Comparison of ENCODE assay signal across 17 mouse cellular contexts in genomic region chr3:39898961-39899360, GRCm38 (mm10).
DNase-seq lines count a peak whose midpoint lies in the region; ATAC-seq and TF ChIP-seq lines count a peak whose summit lies in the region.
"Had no signal": no experiment of that assay in that cellular context is flagged by ENCODE, and none has a peak within 500 bp of the region (broad histone marks: within the 10 kb centered on the region; RNA-seq: fewer than 3 reads in every experiment).

No protein-coding gene starts in this region.

- H3K9me3 ChIP-seq in midbrain, embryonic 11.5 days (ENCODE audit: control insufficient read depth, low read length), result no peaks in the 10 kb centered on the region
- no peaks in the 10 kb centered on the region for H3K9me3 ChIP-seq in midbrain, embryonic 15.5 days
- H3K9me3 ChIP-seq: limb, embryonic 10.5 days; neural tube, embryonic 15.5 days; stomach, embryonic 15.5 days had no signal

- no peaks in the 10 kb centered on the region for H3K36me3 ChIP-seq in midbrain, embryonic 11.5 days (ENCODE audit: control insufficient read depth, insufficient read depth, low read length)
- no peaks in the 10 kb centered on the region for H3K36me3 ChIP-seq in midbrain, embryonic 15.5 days (replicated peaks)
- H3K36me3 ChIP-seq: limb, embryonic 10.5 days; neural tube, embryonic 15.5 days; stomach, embryonic 15.5 days had no signal

- 71% methylated on average over 5 of the region's 5 CpGs for WGBS in midbrain, embryonic 11.5 days
- WGBS in midbrain, embryonic 15.5 days, result 66% methylated on average over 5 of the region's 5 CpGs

- no peak overlapping the region for H3K27ac ChIP-seq in gastrocnemius, adult 2 months
- H3K27ac ChIP-seq in midbrain, embryonic 11.5 days (ENCODE audit: low read depth, low read length), result no peak overlapping the region
- no peak overlapping the region for H3K27ac ChIP-seq in midbrain, embryonic 15.5 days
- H3K27ac ChIP-seq: hindbrain, postnatal 0 days; limb, embryonic 10.5 days; neural tube, embryonic 15.5 days; stomach, embryonic 15.5 days had no signal

- no peak overlapping the region for H3K4me3 ChIP-seq in gastrocnemius, adult 2 months
- no peak overlapping the region for H3K4me3 ChIP-seq in midbrain, embryonic 11.5 days (ENCODE audit: low read depth, low read length)
- H3K4me3 ChIP-seq in midbrain, embryonic 15.5 days, result no peak overlapping the region
- H3K4me3 ChIP-seq: limb, embryonic 10.5 days; neural tube, embryonic 15.5 days; stomach, embryonic 15.5 days had no signal

- peak; percentile 23 for DNase-seq in gastrocnemius, adult 2 months
- no peak for DNase-seq in gastrocnemius, postnatal 36 days
- DNase-seq in midbrain, embryonic 11.5 days (ENCODE audit: low spot score, missing footprints), result peak; percentile 10
- peak; percentile 4 for DNase-seq in heart, postnatal 25 days (ENCODE audit: low spot score)
- peak; percentile 57 for DNase-seq in lung, postnatal 25 days (ENCODE audit: low spot score)
- DNase-seq in right cerebral cortex, adult 18-20 months, result no peak
- DNase-seq: B cell, adult 2 months; cerebellum, adult 11 months; layer of hippocampus, adult 9-11 months; liver, postnatal 0 days; right cerebral cortex, postnatal 4 days had no signal

- H3K4me1 ChIP-seq in midbrain, embryonic 11.5 days (ENCODE audit: control insufficient read depth, insufficient read depth, low read length), result no peaks in the 10 kb centered on the region
- H3K4me1 ChIP-seq in midbrain, embryonic 15.5 days, result no peaks in the 10 kb centered on the region
- H3K4me1 ChIP-seq: neural tube, embryonic 15.5 days; stomach, embryonic 15.5 days had no signal

- no peak for ATAC-seq in midbrain, embryonic 11.5 days (ENCODE audit: low FRiP score)
- no peak for ATAC-seq in midbrain, embryonic 15.5 days (replicated peaks)
- ATAC-seq in erythroblast, adult 5-6 weeks (replicated peaks; ENCODE audit: low FRiP score, poor library complexity, severe bottlenecking), result no peak
- ATAC-seq: hindbrain, postnatal 0 days; liver, postnatal 0 days had no signal

- H3K4me2 ChIP-seq in midbrain, embryonic 11.5 days, result no peak overlapping the region
- no peak overlapping the region for H3K4me2 ChIP-seq in midbrain, embryonic 15.5 days
- H3K4me2 ChIP-seq: neural tube, embryonic 15.5 days; stomach, embryonic 15.5 days had no signal

- no peaks in the 10 kb centered on the region for H3K27me3 ChIP-seq in midbrain, embryonic 11.5 days (ENCODE audit: control insufficient read depth, insufficient read depth, low read length)
- H3K27me3 ChIP-seq in midbrain, embryonic 15.5 days (replicated peaks), result no peaks in the 10 kb centered on the region
- H3K27me3 ChIP-seq: neural tube, embryonic 15.5 days; stomach, embryonic 15.5 days had no signal

- no peak for TF ChIP-seq CTCF in gastrocnemius, adult 2 months (IDR thresholded peaks at IDR 0.05)

- intact Hi-C loops in gastrocnemius, adult 2 months (cut with DNase I), result no loop called here
- intact Hi-C loops in gastrocnemius, postnatal 36 days (cut with DNase I), result no loop called here
- intact Hi-C loops in heart, postnatal 25 days (cut with DNase I), result no loop called here

- H3K9ac ChIP-seq in midbrain, embryonic 11.5 days (ENCODE audit: low read length), result no peak overlapping the region
- no peak overlapping the region for H3K9ac ChIP-seq in midbrain, embryonic 15.5 days
- H3K9ac ChIP-seq: liver, postnatal 0 days; neural tube, embryonic 15.5 days; stomach, embryonic 15.5 days had no signal

Comparison
In these comparisons a context has a peak if more than half of its experiments do, and no peak if none do; other contexts are left out.
1. DNase-seq: peak in gastrocnemius, adult 2 months (single experiment), midbrain, embryonic 11.5 days (single experiment), heart, postnatal 25 days (single experiment) and lung, postnatal 25 days (single experiment); none in gastrocnemius, postnatal 36 days (0 of 2) and right cerebral cortex, adult 18-20 months (single experiment).